Mouse (Mus musculus): ENCODE measurements around the gene Creb1.

DNA sequence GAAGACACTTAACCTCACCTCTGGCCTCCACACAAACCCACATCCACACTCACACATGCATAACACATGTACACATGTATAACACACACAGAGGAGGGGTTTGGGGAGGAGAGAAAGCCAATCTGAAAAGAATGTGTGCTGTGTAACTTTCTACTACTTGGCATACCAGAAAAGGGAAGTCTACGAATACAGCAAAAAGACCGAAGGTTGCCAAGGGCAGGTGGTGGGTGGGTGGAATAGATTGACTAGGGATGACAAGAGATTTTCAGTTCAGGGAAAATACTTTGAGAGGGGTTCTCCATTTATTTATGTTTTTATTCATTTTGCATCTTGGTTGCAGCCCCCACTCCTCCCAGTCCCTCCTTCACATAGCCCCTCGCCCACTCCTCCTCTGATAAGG lies 112.1 kb downstream of the Creb1 start:
- no peak for TF ChIP-seq CTCF (conservative IDR thresholded peaks at IDR 0.05; ENCODE audit: low read length)
- TF ChIP-seq POU5F1 (IDR thresholded peaks at IDR 0.05; ENCODE audit: borderline replicate concordance, low read length) = no peak
- no peak for TF ChIP-seq NANOG (IDR thresholded peaks at IDR 0.05; ENCODE audit: borderline replicate concordance, low read length)

Measured in E14TG2a.4 (cell line).